Mouse (Mus musculus) spleen, adult 18-20 months (tissue): Measurements from ENCODE around the gene Bcl2.

Source experiments
- DNase-seq, 2 experiments: peaks; one replicate each; pipeline ENCODE4 v3.0.0; 2022; ENCODE audit warnings: mixed read lengths in 2 of 2

Bcl2 gene

DNA sequence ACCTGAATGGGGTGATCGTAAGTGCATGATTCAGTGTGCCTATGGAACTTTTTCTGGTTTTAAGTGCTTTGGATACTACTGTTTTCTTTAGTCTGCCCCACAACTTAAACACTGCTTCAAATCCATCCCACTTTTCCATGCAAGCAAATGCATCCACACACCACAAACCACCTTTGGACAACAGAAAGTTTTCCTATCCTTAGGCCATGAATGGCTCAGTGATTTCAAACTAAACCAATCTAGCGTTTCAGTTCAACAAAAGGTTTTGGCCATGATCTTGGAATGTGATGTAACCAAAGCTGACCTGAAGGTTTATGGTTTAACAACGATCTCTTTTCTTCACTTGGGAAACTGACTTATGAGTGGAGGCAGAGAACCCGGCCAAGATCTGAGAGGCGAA, 51.6 kb downstream of the Bcl2 start:
- no peak for DNase-seq

DNA sequence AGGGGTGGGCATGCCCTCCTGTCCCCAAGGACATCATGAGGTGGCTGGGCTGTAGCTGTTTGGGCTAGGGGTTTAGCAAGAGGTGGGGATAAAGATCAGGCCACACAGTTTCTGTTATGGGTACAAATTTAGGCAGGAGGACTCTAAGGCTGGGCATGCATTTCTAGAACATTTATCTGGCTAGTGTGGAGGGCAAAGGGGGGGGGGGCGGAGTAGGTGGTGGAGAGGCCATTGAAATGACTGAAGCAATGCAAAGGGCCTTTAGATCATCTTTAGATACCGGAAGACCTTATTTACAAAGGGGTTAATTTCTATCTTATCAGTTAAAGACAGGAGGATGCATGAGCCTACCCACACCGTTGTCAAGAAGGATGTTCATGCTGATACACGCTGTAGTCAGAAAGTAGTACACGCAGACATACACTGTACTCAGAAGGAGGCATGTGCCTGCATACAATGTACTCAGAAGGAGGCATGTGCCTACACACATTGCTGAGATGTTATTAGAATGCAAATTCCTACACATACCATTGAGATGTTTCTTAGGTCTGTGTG, 55.7 kb downstream of the Bcl2 start:
- no peak for DNase-seq

DNA sequence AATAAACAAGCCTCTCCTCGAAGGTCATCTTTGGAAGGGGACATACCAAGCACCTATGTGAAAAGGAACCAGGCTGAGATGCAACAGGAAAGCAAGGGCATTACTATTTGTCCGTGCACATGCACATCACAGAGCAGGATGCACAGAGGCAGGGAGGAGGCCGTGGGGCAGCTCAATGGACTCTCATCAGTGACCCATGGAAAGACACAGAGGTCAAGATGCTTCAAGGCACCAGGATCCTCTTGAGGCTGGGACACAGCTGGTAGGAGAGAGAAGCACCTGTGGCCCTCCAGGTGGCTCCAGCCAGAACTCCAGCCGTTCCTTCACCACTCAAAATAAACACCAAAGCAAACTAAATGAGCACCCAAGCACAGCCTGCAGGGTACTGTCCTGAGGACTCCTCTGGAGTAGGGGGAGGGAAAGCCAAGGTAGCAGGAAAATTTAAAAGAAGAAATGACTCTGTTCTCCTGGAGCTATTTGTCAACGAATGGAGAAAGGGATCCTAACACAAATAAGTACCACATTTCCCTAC, 57.8 kb downstream of the Bcl2 start:
- DNase-seq: no peak

DNA sequence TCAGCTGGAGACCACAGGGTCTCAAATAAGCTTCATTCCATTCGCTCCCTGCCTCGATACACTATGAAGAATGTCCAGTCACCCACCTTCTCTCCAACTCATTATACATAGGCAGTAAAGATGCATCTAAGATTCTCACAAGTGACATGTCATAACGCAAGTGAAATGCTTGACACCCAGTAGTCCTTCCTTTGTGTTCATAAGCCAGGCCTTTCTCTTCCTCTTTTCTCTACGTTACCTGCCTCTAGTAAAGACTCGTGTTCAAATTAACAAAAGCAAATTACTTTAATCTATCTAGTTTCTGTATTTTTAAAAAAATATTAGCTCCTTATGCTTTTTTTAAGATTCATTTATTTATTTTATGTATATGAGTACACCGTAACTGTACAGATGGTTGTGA, 59.8 kb downstream of the Bcl2 start:
- DNase-seq: no peak

DNA sequence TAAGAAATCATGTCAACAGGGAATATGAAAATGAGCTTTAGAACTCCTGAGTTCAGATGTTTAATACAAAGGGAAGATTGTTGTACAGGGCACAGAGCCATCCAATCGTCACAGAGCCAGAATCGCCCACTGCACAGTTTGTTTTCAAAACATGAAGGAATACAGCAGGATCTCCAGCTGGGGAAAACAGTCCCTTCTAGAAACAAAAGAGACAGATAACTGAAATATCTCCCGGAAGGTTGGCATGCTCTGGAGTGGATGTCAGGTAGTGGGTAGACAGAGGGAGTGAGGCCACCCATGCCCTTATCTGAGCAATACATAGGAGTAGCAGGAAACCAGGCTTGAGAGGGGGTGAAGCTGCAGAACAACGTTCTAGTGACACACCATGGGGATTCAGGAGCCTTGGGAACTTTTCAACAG, 60.6 kb downstream of the Bcl2 start:
- no peak for DNase-seq

DNA sequence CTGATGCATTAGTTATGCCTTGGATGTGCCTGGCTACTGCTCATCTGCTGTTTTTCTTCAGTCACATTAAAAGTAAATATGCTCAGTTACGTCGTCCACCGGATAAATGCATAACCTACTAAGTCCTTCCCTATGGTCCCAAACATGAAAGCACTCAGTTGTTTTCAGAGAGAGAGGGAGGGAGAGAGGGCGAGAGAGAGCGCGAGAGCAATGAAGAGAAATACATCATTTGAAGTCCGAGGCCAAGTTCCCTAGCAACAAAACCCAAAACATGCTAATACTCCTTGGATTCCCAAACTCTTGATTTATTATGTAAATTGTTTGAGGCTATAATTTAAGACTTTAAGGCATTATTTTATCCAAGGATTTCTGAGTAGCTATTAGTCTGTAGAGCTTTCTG, 62.9 kb downstream of the Bcl2 start:
- DNase-seq: no peak

DNA sequence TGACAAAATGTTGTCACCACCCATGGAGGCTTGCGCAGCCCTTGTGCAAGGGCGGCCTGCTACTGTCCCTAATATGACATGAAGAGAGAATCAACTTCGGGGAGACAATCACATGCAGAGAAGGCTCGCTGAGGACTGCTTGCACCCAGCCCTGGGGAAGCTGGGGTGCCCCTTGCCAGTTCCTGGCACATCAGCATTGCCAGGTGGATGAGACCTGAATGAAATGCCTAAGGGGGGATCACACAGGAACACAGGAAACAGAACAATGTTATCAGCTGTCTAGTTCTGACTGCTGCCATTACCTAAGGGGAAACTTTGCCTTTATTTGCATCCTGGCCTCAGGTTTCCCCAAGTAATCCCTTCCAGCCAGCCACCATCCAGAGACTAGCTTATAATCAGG, 63.6 kb downstream of the Bcl2 start:
- DNase-seq: no peak

DNA sequence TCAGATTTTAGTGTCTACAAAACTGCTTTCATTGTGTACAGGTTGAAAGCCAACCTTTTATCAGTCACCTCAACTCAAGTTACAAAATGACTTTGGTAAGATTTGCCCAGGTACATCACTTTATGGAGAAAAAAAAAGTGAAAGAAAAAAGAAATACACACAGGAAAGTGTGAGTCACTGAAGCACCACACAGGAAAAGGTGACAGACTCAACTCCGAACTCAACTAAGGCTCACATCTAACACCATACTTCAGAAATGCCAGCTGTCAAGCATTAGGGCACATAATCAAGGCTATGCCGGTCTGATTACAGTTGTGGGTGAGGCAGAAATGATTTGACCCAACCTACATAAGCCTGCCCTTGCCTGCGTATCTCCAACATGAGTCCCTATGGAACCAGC, 66.7 kb downstream of the Bcl2 start:
- DNase-seq: no peak

DNA sequence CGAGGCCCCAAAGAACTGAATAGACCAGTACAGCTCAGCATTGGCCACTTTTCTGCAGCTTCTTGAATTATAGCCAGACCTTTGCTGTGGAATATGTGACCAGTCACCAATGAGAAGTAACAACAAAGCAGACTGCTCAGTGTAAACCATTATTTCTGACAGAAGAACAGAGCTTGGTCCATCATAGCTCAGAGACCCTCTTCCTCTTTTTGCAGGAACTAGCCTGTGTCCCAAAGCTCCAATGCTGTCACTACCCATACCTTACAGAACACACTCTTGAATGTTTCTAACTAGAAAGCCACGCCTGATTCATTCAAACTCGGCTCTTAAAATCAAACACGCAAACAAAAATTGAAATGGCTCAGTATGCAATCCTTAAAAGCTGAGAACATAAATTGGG, 69.5 kb downstream of the Bcl2 start:
- DNase-seq: no peak

DNA sequence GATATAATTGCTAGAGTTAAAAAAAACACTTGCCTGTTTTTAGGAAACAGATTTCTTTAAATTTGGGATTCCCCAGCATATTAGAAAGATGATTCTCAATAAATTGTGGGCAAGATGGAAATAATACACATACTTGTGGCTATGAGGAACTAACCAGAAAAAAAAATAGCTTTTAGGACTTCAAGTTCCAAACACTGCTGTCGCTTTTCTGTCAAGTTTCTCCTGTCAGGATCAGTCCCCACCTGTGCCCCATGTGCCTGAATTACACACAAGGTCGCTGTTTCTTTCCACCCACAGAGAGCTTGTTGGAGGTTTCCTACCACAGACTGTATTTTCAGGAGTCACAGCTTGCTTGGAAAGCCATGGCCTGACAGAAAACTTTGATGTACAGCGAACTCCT, 70.5 kb downstream of the Bcl2 start:
- no peak for DNase-seq

DNA sequence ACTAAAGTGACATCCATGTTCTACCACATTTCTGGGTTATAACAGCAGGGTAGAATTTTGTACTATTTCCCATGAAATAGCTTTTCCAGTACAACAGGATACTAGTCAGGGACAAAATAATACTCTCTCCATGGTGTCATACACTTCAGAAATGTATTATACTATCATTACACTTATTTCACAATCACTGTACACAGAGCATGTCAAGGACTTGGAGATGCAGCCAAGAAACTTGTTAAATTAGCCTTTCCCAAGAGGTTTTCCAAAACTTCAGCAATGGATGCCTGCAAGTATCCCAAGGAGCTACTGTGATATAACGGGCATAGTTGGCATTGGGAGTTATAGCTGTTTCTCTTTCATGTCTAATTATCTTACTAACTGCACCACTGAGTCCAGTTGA, 73.5 kb downstream of the Bcl2 start:
- no peak for DNase-seq

DNA sequence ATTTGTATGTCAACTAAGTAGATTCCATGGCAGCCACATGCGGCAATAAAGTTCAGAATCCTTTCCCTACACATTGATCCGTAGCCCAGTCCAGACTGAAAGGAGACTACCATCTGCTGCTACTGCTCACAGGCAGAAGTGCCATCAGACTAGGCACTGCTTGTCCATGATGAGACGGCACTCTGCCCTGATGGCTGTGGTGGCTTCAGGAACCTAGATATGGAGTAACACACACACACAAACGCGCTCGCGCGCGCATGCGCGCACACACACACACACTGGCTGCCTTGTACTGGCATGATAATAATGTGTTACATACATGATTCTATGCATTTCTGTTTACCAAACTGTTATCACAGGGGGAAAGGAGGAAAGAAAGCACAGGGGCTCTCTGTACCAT, 76.4 kb downstream of the Bcl2 start:
- no peak for DNase-seq

DNA sequence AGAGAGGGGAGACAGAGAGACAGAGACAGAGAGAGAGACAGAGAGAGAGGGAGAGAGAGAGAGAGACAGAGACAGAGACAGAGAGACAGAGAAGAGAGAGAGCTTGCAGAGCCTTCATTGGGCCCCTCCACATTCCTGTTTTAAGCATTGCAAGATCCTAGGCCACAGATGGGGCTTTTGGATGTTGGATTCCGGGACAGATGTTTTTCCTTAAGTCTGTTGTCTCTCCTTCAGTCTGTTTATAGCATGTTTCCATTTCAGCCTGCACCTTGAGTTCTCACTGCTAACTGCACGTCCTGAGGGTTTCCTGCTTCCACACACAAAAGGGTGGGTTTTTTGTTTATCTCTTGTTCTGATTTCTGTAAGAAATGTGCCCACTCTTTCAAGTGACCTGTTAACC, 77.4 kb downstream of the Bcl2 start:
- DNase-seq: no peak

DNA sequence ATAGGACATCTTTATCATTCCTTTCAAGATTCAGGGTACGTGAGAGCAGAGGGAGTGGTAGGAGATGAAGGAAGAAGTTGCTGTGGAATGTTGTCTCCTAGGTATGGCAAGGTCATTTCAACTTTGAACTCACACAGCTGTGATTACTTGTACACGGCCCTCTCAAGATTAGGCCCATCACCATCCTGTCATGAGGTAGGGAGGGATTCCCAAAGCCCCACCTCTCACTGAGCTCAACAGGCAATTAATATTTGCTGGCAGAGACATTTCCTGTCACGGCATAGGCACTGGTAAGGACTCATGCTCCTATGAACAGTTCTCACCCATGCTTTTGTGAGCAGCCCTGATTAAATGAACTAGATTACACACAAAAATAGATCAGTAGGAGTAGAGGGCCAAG, 80.9 kb downstream of the Bcl2 start:
- DNase-seq: no peak

DNA sequence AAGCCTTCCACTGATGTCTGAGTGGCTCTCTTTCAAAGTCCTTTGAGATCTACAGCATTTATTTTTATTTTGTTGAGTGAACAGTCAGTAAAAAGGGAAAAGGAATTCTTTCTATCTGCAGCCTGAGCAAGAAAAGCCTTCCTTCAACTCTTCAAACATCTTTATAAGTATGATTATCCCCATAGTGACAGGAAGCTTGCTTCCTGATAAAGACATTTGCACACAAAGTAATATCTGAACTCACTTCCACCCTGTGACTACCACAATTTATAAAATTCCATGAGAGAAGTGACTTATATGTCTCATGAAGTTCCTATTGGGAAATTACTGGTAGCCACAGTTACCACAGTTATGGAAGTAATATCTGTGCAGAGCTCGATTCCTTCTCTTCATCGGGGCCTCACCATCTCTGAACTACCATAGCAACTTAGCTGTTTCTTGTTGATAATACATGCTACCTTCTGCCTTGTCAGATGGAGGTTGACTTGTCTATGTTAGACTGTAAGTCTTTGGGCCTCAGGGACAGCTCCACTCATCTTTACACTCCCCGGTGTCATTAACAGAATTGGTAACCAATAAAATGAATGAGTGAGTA, 82.1 kb downstream of the Bcl2 start:
- DNase-seq: no peak

DNA sequence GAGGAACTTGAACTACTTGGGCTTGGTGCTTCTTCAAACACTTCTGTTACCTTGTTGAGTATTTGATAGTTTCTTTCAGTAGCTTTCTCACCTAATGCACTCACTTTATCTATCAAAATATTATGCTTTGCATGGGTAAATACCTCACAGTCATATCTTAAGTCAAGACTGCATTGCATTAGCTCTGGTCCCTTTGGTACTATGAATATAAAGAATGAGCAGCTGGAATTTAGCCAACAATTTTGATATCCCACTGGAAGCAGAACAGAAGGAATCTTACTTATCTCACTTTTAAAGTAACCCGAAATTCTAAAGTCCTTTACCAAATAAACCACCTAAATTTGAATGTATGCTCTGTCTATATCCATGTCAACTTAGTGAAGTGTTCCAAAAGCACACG, 83.1 kb downstream of the Bcl2 start:
- no peak for DNase-seq

DNA sequence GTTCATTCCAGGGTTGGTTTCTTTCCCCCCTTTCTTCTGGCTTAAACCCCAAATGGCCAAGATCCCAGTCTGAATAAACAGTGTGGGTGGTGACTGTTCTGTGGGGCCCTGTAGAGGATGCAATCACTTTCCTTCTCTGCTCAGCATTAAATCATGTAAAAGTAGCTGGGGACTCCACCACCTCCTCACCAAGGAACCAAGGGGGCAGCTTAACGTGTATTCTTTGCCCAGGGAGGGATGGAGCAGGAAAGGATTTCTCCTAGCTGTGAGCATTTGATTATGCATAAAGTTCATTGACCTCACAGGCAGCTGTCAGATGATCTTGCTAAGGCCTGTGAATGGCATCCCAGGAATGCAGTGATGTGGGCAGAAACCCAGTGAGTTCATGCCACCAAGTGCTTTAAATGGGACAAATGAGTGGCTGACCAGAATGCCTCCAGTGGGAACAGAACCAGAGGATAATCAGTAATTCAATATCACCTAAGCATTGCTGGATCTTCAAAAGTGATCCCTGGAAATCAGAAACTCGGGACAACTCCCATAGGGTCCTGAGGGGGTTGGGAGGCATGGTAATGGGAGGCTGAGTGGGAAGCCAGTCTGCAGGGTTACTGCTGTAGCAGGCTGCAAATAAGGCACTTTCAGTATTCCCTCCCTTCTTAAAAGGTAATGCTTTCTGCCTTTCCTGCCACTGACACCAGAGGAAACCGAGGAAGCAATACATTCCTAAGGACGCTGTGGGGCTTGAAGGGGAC, 84.0 kb downstream of the Bcl2 start:
- no peak for DNase-seq

DNA sequence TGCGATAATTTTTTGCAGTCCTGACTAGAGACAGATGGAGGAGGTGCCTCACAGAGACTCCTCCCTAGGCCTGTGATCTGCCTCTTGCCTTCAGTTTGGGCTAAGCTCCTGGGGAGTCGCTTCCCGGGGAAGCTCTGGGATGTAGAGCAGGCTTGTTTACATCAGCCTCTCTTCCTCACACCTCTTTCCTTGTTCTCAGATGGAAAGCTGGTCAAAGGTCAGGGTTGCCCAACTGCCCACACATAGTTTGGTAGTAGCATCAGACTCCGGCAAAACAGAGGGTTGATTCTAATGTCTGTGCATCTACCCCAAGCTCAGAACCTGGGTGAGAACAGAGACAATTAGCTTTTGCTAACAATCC, 84.6 kb downstream of the Bcl2 start:
- no peak for DNase-seq

DNA sequence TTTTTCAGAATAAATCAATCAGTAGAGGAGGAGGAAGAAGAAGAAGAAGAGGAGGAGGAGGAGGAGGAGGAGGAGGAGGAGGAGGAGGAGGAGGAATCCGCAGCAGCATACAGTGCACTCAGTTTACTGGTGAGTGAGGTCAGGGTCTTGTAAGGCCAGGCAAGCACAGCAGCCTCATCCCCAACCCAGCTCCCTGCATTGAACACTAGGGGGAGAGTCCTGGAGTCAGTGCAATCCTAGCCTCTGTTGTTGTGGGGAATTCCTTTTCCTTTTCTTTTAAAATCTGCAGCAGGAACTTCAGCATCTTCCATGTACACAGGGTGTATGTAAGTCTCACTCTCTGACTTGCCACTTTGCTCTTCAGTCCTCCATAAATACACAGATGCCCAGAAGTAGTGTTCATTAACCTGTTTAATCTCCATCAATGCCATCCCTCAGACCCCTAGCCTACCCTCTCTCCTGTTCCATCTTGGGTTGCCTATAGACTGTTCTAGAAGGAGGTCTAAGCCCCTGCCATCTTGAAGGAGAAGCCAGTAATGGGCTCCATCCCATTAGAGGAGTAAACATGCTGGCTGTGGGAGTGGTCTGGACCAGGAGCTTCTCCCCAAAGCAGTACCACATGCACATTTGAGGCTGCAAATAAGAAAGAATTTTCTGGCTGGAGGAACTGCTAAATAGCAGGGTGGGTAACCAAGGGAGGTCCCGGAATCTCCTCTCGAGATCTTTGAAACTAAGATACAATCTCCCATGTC, 85.2 kb downstream of the Bcl2 start:
- DNase-seq: no peak

DNA sequence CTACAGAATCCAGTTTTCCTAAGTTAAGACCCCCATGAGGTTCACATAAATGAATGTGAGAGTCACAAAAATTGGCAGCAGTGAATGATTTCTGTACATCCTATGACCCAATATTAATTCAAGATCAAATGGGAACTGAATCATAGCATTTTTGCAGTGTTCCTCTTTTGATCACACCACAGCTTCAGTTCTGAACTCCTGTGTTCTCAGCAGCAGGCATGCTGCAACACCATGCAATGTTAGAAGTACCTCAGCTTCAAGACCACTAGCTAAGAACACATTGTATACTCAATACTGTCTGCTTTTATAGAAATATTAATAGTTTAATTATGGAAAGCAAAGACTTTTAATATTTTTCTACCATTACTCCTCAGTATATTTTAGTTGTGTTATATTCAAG, 85.8 kb downstream of the Bcl2 start:
- no peak for DNase-seq

DNA sequence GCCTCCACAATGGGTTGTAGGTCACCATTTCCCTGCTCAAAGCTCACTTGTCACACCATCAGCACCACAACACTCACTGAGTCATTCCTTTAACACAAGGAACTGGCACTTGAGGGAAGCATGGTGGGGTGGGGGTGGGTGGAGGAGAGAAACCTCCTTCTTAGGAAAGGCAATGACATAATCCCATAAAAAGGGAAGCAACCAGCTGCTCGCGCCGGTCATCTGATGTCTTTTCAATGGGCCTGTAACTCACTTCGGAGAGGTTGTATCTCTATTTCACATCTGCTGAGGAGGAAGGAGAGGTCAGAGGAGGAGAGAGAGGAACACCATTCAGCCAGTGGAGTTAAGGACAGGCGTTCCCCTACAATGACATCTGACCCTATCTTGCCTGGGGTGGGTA, 86.8 kb downstream of the Bcl2 start:
- no peak for DNase-seq

DNA sequence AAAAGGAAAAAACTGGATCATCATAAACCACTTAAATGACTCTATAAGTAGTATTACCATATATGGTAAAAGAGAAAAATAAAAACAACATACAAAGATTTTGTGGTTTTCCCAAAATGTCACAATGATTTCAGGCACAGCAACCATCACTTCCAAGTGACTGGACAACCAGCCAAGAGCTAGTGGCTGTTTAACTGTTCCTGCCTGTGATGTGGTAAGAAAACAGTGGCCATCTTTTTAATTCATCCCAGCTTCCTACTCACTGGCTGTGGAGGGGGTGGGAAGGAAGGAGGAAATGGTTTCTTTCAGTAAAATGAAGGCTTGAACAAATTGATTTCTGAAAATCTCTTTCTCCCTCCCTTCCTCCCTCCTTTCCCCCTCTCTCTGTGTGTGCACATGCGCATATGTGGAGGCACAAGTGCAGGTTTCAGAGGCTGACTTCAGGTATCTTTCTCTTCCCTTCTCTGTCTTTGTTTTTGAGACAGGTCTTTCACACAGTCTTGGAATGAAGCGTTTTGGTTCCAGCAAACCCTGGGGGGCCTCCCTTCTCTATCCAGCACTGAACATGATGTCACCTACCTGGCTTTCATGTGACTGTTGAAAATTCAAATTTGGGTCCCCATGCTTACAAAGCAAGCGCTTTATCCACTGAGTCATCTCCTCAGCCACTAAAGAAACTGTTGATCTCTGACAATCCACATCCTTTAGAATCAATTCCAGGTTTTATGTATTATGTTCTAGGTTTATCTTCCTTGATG, 93.7 kb downstream of the Bcl2 start:
- no peak for DNase-seq

DNA sequence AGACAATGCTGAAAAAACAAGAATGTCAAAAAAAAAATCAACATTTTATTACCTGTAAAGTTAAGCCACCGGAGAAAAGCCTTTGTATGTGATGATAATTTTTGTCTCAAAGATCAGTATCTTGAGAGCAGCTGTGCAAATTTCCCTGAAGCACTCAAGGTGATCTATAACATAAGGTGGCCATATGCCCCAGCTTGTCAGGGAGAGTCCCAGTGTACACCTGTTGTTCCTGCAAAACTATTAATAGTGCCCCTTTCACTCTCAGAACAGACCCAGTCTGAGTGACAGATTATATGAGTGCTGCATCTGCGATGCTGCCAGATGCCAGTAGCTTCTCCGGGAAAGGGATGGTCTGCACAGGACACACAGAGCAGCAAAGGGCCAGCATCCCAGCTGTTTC, 95.3 kb downstream of the Bcl2 start:
- no peak for DNase-seq
